Mouse (Mus musculus) adrenal gland, postnatal 10 days (tissue): ENCODE results near the gene Iars. TPM values are rescaled to one million over a fixed set of nuclear protein-coding genes. Genes with fewer than 3 reads are reported as not detected.

Source experiments
- DNase-seq: peaks from one replicate; pipeline ENCODE4 v3.0.0; 2021; ENCODE audit warnings: mixed read lengths
- long read RNA-seq, 2 experiments: library from polyadenylated mRNA; stranded (forward); transcript quantifications; one replicate each; pipeline ENCODE4 v2.0.0; 2021
- total RNA-seq, 2 experiments: library from RNA; stranded (reverse); gene quantifications; 2 replicates each; pipeline ENCODE4 v1.2.3; 2021

Iars gene
- 10 to 100 TPM; 59.5 to 61.3 TPM for total RNA-seq
- long read RNA-seq, experiment 1, full-length matches to known transcripts, result 14 of 36 reads
- long read RNA-seq, experiment 1, partial matches to known transcripts, result 20 of 36 reads
- long read RNA-seq, experiment 1, other reads (novel, unspliced or antisense), result 2 of 36 reads
- long read RNA-seq, experiment 2, full-length matches to known transcripts, result 14 of 22 reads
- long read RNA-seq, experiment 2, partial matches to known transcripts, result 6 of 22 reads
- long read RNA-seq, experiment 2, other reads (novel, unspliced or antisense), result 2 of 22 reads

DNA sequence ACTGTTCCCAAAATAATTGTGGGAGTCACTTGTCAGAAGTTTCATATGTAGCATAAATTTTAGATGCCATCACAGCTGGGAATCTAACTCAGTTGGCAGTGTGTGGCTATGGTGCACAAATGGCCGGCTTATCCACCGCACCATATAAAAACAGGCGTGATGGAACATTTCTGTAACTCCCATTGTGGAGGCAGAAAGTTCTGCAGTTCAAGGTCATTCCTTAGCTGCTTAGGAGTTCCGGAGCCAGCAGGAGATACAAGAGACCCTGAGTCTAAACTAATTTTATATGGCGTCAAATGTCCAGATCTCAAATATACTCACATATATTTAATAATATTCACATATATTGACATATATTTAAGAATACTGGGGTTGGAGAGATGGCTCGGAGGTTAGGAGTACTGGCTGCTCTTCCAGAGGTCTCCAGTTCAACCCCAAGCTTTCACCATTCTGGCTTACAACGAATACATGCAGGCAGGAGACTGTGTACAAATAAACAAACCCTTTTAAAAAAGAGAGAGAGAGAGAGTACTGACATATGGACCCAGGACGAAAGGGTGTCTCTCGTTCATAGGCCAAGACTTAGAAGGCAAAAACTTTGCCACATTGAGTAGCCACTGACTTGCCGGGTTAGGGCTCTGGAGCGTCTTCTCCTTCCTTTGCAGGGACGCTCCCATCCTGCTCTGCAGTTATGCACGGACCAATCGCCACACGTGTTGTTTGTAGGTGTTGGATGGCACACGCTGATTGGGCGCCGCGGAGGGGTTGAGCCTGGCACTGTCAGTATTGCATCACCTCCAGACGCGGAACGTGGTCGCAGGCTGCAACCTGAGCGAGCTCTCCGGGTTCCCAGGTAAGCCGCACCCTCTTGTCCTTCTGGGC lies at the start of gene Iars:
Iars (plus strand) TSS at position 750 of the 882 bp plus-strand sequence.
- DNase-seq, result peak; percentile 99

DNA sequence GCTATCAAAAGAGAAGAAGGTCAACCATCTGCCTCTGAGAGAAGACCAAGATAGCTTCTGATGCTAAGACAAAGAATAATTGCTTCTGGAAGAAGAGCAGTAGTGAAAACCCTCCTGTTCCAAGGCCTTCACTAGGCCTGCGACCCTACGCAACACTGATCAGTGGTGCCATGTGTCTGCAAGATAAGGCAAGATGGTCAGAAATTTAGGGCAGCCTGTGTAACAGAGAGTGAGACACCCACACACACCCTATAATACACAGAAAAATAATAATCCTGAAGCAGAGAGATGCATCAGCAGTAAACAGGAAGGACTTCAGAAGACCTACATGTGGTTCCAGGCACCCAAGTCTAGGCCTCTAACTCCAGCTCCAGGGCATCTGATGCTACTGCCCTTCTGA lies 41.9 kb upstream of the Iars start:
- no peak for DNase-seq

DNA sequence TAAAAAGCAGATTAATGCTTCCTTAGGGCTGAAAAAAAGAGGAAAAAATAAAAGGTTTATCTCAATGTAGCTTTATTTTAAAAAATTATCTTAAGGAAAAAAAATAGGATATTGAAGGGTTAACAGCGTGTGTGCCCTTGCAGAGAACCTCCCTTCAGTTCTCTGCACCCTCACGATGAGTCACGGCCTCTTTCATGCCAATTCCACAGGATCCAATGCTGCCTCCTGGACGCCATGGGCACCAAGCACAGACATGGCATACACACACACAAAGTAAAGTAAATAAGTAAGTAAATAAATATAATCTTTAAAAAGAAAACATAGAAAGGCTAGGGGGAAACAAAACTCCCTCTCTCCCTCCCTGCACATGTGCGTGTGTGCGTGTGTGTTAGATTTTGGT lies 39.2 kb upstream of the Iars start:
- peak; percentile 28 for DNase-seq

DNA sequence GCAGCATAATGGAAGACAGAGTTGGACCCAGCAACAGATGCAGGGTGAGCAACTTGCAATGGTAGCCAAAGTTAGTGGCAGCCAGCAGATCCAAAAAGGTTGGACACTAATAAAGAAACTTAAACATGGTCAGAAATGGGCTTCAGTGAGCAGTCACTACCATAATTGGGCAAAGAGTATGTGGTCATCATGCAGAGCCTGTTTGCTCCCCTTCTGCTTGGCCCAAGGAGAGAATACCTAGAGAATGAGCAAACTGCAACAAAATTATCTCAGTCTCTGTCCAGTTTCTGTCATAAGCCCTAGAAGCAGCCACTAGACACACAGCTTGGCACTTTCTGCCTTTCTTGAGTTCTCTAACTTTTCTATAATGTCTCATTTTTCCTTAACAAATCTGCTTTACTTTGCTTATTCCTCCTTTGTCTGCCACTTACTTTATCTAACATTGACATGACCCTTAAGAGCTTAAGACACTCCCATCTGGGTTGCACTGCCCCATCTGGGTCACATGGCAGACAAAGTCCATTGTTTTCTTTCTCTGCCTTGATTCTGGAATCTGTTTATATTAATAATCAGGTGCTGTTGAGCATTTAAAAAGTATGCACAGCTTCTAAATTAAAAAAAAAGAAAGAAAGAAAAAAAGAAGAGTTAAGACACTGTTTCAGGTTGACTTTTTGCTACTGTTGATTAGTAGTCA lies 38.1 kb upstream of the Iars start:
- no peak for DNase-seq

DNA sequence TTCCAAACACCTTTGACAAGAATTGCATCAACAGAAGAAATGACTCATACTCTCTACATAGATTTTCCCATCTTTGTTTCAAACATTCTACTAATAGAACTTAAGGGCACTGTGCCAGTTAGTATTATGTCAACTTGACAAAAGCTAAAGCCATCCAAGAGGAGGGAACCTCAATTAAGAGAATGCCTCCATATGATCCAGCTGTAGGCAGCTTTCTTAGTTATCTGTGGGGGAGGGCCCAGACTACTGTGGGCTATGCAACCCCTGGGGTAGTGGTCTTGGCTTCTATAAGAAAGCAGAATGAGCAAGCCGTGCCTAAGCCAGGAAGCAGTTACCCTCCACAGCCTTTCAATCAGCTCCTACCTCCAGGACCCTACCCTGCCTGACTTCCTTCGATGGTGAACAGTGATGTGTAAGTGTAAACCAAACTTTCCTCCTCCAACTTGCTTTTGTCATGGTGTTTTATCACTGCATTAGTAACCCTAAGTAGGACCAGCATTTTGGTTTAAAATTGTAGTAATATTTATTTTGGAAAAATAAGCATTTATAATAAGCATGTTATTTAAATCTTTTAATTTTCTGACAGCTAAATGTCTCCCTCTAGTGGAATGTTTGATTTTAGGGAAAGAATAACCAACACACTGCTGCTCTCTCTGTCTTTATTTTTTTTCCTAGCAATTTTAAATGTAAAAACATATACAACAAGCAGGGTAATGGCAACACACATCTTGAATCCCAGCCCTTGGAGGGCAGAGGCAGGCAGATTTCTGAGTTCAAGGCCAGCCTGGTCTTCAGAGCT lies 37.0 kb upstream of the Iars start:
- no peak for DNase-seq

DNA sequence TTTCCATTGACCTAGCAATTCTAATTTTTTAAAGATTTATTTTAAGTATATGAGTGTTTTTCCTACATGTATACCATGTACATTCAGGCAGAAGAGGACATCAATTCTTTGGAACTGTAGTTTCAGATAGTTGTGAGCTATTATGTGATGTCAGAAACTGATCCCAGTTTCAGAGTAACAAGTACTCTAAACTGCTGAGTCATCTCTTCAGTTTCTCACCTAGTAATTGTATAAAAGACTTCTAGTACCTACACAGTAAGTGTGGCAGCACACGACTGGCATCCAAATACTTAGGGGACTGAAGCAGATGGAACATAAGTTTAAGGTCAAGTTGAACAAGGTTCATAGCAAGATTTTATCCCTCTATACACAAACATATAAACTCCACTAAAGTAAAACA lies 35.9 kb upstream of the Iars start:
- no peak for DNase-seq

DNA sequence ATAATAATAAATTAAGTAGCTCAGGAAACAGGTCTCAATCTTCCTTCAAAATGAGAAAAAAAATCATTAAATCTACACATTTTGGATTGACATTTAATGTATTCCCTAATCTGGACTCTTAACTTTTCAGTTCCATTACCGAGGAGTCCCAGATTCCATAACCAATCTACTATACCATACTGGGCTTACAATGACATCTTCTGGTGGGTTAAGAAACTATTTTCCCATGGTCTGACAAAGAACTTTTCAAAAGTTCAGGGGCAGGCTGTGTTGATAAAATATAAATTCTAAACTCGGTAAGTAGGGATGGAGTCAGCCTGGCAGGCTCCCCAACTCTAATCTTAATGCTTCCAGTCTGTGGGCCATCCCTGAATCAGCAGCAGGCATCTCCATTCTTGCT lies 30.8 kb upstream of the Iars start:
- DNase-seq, result no peak

DNA sequence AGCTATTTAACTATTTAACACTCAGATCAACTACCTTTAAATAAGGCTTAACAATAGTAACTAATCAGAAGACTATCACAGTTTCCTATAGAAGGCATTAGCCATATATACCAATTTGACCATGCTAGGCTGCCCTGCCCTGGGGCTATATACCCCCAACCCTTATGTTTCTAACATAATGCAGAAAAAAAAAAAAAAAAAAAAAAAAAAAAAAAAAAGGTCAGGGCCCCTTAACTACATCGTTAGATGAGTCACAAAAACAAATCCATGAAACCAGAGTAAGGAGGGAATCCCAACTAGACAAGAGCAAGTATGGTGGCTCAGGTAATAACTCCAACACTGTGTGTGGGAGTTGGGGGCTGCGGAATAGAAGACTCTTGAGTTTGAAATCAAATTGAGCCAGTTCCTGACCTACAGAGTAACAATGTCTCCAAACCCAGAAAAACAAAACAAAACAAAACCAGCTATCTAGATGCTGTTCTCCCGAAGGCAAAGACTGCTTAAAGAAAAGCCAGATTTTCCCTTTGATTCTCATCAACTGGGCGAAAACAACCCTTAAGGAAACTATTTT lies 30.0 kb upstream of the Iars start:
- DNase-seq, result no peak

DNA sequence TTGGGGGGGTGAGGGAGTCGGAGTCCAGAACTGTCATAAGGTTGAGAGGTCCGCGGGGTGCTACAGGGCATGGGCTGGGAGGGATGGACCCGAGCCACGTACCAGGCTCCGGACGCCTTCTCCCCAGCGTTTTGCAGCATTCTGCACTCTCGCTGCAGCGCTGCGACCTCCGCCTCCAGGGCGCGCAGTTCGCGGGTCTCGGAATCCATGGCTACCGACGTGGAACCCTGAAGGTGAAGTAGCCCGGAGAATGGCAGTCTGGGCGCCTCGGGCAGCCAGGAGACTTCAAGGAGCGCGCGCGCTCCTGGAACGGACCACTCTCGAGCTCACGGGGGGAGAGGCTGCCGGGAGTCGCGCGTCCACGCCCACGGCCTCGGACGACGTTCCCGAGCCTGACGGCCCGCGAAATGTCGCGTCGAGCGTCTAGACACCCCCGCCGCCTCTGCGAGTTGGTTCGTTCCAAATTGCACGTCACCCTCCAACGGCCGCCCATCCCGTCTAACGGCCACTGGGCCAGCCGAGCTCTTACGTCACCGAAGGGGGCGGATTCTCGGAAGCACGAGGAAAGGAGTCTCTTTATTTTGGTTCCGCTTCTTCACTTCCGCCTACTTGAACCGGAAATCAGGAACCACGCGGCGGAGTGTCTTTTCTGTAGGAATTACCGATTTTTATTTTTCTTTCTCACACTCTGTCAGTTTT lies 29.3 kb upstream of the Iars start, which contains the start of the genes Cenpp and Nol8:
Cenpp (minus strand) TSS at position 305 of the 699 bp plus-strand sequence.
Nol8 (plus strand) TSS at position 598 of the 699 bp plus-strand sequence.
- peak; percentile 99 for DNase-seq

DNA sequence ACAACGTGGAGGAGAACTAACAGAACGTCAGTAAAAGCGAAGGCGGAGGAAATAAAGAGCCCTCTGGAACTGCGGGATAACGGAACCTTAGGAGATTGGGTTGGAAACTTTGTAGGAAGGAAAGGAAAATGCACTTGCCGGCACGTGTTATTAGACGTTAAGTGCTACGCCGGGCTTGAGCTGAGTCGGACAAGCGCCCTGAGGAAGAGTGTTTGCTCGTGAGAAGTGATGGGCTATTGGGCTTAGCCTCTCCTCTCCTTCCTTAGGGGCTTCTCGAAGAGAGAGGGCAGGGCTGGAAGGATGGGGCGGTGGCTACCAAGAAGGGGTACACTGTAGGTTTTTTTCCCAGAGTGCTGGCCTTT lies 28.7 kb upstream of the Iars start:
- peak; percentile 67 for DNase-seq

DNA sequence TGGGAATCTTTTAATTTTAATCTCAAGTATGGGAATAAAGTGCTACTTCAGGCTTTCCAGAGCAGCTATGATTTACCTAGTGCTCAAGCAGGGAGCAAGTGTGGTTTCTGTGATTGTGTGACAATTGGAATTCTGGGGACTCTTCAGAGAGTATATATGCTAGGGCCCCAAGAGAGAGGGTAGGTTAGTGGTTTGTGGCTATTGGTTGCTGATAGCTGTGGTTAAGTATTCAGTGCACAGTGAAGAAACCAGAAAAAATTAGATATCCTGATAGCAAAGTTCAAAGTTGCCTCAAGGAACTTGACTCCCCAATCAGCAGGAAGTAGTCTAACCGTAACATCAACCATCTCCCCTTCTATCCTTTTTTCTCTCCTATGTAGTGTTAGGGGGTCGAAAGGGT lies 4.1 kb upstream of the Iars start:
- no peak for DNase-seq

DNA sequence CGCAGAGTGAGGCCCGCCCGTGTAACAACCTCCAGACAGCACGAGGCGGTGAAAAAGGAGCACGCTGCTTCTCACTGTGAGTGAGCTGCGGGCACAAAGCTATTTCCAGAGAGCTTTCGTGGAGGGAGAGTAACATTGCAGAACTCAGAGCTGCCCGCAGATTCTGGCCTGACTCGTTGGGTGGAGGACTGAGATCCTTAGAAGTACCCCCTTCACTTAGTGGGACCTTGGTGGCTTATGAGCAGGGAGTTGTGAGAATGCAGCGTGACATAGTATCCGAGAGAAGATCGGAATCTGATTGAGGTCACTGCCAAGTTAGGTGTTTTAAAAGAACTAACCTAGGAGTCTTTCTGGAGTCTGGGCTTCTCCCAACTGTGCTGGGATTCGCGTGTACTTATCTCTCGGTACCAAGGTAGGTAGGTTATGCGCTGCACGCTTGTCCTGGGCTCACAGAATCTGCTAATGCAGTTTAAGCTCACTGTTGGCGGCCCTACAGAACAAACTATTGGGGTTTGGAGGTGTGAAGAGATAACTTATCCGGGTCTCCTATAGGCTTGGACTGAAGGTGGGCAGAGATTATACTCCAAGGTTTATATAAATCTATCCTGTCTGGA lies 440 bp downstream of the Iars start:
- DNase-seq, result no peak

DNA sequence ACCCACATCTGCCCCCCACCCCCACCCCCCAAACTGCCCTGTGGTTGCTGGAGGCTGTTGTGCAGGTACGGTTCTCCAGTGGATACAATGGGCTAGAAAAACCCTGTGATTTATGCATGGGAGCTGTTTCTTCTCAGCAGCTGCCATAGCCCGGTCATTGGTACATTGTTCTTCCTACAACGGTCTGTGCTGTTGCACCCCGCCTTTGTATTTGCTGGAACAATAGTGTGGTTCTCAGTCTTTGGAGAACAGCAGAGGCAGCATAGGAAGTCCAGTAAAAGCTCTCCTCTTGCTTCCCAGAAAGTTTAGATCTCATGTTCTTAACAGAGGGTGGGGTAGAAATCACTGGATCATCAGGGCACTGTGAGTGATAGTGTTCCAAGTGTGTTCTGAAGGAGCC lies 2.4 kb downstream of the Iars start:
- no peak for DNase-seq

DNA sequence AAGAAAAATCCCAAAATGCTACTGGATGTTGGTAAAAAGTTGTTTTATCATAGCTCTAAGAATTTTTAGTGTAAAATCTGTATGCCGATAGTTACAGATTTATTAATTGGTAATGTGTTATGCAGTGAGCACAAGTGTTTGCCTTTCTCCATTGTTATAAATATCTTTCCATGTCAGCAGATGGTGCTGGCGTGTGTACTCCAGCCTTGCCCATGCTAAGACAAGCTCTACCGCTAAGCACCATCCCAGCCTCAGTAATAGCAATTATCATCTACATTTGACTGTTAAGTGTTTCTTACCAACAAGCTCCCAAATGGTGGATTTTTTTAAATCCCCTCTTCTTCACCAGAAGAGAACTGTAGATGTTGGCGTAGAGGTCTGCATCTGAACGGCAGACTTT lies 9.2 kb downstream of the Iars start:
- DNase-seq, result no peak

DNA sequence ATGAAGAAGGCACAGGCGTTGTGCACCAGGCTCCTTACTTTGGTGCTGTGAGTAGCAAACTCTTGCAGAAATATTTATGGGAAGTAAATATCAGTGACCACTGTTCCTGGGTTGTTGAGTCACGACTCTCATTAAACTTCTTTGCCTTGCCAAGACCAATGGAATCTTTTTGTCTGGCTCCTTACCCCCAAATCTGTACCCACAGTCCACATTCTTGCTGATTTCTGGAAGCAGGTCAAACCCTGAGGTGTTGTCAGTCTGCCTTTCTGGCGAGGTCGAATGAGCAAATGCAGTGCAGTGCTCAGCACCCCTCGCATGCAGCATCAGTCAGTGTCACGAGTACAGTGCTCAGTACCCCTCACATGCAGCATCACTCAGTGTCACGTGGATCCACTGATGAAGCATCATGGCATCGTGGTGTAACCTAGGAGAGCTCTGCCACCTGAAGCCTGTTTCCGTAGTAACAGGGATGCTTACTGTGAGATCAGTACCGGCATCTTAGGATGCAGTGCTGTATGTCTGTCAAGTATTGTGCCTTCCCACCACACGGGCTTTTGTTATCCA lies 21.4 kb downstream of the Iars start:
- no peak for DNase-seq

DNA sequence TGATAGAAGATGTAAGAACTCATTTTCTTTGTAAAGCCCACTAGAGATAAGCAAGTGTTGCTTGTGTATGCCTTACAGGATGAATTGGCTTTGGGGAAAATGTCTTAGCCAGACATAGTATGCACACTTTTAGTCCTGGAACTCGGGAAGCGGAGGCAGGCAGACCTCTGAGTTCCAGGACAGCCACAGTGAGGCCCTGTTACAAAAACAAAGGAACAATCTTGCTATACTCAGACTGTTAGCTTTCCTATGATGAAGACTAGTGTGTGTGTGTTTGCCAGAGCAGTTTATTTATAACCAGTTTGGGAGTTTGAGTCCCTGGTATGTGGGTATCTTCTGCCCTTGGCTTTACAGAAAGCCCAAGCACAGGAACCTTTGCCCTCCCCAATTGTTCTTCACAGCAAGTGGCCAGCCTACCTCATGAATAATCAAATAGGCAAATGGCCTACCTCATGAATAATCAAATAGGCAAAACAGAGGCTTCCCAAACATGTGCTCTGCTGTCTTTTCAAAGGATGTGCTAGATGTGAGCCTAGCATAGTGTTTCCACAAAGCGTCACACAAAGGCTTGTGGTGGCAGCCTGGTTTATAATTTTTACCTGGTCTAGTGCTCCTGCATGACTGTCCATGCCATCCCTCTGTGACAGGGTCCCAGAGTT lies 24.3 kb downstream of the Iars start:
- no peak for DNase-seq

DNA sequence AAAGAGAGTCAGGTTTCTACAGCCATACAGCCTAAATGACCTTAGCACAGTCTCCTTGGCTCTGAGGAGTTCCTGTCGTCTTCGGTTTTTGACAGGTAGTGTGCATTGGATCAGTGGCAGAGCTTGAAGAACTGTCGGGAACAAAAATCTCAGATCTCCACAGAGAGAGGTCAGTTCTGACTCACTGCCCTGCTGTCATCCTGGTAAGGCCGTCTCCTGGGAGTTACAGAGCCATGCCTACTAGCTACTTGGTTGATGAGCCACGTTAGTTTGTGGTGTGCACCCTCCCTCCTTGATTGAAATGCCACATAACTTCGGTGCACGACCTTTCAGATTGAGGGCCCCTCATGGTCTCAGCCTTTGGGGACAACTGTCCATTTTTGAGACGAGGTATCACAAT lies 26.4 kb downstream of the Iars start:
- DNase-seq, result peak; percentile 27

DNA sequence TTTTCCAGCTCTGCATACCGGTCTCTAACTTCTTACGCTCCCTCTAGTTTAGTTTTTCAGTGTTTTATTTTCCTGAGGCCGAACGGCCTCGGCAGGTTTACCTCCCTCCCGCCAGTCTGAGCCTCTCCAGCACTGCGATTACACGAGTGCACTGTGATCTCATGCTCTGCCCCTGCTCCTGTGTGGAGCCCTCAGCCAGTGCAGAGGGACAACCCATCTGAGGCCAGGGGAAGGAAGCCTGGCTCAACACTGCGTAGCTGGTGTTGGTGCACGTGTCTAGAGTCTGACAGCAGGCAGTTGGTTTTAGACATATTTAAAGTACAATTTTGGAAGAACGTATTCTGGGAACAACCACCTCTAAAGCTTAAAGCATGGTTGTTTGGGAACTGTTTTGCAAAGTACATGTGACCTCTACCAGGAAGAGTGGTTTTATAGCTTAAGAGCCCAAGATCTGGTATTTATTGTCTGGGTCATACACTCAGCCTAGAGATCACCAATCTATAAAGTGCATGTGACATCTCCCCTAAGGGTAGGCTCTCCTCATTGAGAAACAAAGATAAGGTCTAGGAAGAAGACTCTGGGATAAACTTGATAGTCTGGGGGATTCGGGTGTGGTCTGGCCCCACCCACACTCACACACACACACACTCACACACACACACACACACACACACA lies 30.3 kb downstream of the Iars start:
- DNase-seq, result no peak

DNA sequence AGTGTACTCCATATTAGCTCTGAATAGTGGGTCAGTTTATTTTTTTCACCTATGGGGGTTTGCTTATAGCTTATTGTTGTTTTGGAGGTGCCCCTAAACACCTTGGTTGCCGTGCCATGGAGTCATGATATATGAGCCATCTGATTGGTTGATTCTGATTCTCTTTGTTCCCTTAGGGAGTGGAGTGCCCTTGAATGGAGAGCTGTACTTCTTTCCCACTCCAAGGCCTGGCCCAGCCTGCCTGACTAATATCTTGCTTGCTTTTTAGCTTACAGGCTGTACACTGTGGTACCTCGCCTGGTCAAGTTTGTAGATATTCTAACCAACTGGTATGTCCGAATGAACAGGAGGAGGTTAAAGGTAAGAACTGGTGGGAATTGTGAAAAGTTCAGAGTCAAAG lies 37.4 kb downstream of the Iars start:
- DNase-seq, result no peak
